ENCODE assay signal across 8 mouse cellular contexts in the genomic region with DNA sequence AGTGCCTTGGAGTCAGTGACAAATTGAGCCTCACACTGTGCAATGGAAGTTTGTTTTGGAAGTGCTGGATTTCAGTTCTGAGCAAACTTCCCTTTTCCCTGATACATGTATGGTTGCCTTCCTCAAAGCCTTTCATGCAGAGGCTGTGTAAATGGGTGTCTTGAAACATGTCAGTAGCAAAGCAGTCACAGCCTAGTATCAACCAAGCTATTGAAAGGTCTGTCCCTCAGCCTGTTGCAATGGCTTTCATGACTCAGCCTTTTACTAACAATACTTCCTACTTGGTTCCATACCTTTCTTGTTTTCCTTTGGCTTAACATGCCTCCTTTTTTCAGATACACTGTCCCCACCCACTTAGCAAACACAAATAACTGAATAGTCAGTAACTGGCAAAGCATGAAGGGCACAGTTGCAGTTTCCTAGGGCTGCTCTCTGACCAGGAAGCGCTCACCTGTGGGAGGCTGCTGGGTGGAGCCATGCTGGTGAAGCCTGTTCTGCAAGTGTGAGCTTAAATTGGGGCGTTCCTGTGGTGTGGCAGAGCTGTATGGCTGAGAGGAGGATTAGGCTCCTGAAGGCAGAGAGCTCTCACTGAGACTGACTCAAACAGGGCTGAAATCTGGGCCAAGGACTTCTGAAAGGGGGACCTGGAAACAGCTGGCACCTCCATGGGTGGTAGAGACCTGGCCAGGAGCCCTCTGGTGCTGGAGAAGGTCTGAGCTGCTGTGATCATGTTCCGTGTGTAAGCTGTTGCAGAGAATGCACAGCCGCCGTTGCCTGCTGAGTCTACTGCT.
DNase-seq lines count a peak whose midpoint lies in the region; ATAC-seq and TF ChIP-seq lines count a peak whose summit lies in the region.

No protein-coding gene starts in this region.

- H3K36me3 ChIP-seq in heart, embryonic 15.5 days, result no peaks in the 10 kb centered on the region

- DNase-seq in layer of hippocampus, adult 2 months (ENCODE audit: low spot score in 2 of 2), result no peak
- no peak for DNase-seq in layer of hippocampus, postnatal 10 days (ENCODE audit: low spot score in 2 of 2)
- peak; percentile 19 to 27 for DNase-seq in cerebellum, adult 2 months
- DNase-seq in left cerebral cortex, adult 2 months (ENCODE audit: extremely low spot score in 1 of 2, low spot score in 2 of 2), result peak in 1 of 2 experiments; percentile 66
- no peak for DNase-seq in thymus, postnatal 10 days (ENCODE audit: low spot score in 2 of 2)

- H3K4me2 ChIP-seq in heart, embryonic 15.5 days, result peak overlapping the region; percentile 40

- peaks cover 8% of the 10 kb centered on the region for H3K4me1 ChIP-seq in cerebellum, adult 2 months (ENCODE audit: control insufficient read depth, insufficient read depth, low read length)
- peaks cover 33% of the 10 kb centered on the region for H3K4me1 ChIP-seq in heart, embryonic 15.5 days (replicated peaks)
- H3K4me1 ChIP-seq in olfactory bulb, adult 2 months (ENCODE audit: control insufficient read depth, insufficient read depth, low read length), result peaks cover 8% of the 10 kb centered on the region

- 11% methylated on average over 5 of the region's 5 CpGs for WGBS in cerebellum, adult 2 months
- WGBS in heart, embryonic 15.5 days, result 37% methylated on average over 5 of the region's 5 CpGs
- 49% methylated on average over 5 of the region's 5 CpGs for WGBS in olfactory bulb, adult 2 months

- H3K9me3 ChIP-seq in heart, embryonic 15.5 days (replicated peaks), result no peaks in the 10 kb centered on the region

- TF ChIP-seq CTCF in layer of hippocampus, adult 2 months (conservative IDR thresholded peaks at IDR 0.05), result no peak
- TF ChIP-seq CTCF in cerebellum, adult 2 months (IDR thresholded peaks at IDR 0.05; ENCODE audit: borderline replicate concordance, insufficient read depth, low read depth, low read length), result no peak
- TF ChIP-seq CTCF in left cerebral cortex, adult 2 months (IDR thresholded peaks at IDR 0.05), result no peak
- no peak for TF ChIP-seq CTCF in olfactory bulb, adult 2 months (IDR thresholded peaks at IDR 0.05; ENCODE audit: insufficient read depth, low read depth, low read length)

- intact Hi-C loops in left cerebral cortex, adult 2 months (cut with DNase I), result loop anchor here (1.0 kb wide), 1 partner anchor 32 kb away; no protein-coding TSS in a partner anchor

- ATAC-seq in heart, embryonic 15.5 days (replicated peaks; ENCODE audit: insufficient number of reproducible peaks, insufficient read depth, low FRiP score, low read depth), result no peak
- ATAC-seq in CD4-positive, CD25-positive, alpha-beta regulatory T cell, adult 4 months, result no peak

- H3K27me3 ChIP-seq in cerebellum, adult 2 months (ENCODE audit: control insufficient read depth, insufficient read depth, low read length), result no peaks in the 10 kb centered on the region
- H3K27me3 ChIP-seq in heart, embryonic 15.5 days, result no peaks in the 10 kb centered on the region

- H3K4me3 ChIP-seq in layer of hippocampus, adult 2 months, result no peak overlapping the region; the same call in 1 of the 2 replicates
- H3K4me3 ChIP-seq in cerebellum, adult 2 months (replicated peaks; ENCODE audit: insufficient read depth, low read depth, low read length), result no peak overlapping the region
- peak overlapping the region; percentile 29 for H3K4me3 ChIP-seq in heart, embryonic 15.5 days
- H3K4me3 ChIP-seq in left cerebral cortex, adult 2 months, result peak overlapping the region; percentile 54
- H3K4me3 ChIP-seq in olfactory bulb, adult 2 months (ENCODE audit: insufficient read depth, low read depth, low read length), result peak overlapping the region; percentile 11

- TF ChIP-seq POLR2A in cerebellum, adult 2 months (IDR thresholded peaks at IDR 0.05; ENCODE audit: borderline replicate concordance, insufficient read depth, low read length), result no peak
- TF ChIP-seq POLR2A in olfactory bulb, adult 2 months (IDR thresholded peaks at IDR 0.05; ENCODE audit: insufficient read depth, low read depth, low read length), result no peak

- no peak overlapping the region for H3K9ac ChIP-seq in heart, embryonic 15.5 days

- peak overlapping the region; percentile 71 for H3K27ac ChIP-seq in layer of hippocampus, adult 2 months
- H3K27ac ChIP-seq in cerebellum, adult 2 months (ENCODE audit: insufficient read depth, low read length), result no peak overlapping the region
- H3K27ac ChIP-seq in heart, embryonic 15.5 days, result peak overlapping the region; percentile 53
- H3K27ac ChIP-seq in left cerebral cortex, adult 2 months, result peak overlapping the region; percentile 91
- H3K27ac ChIP-seq in olfactory bulb, adult 2 months (ENCODE audit: insufficient read depth, low read depth, low read length), result peak overlapping the region; percentile 1

Comparison
In these comparisons a context has a peak if more than half of its experiments do, and no peak if none do; other contexts are left out.
1. DNase-seq: peak in cerebellum, adult 2 months (2 of 2); none in layer of hippocampus, adult 2 months (0 of 2), layer of hippocampus, postnatal 10 days (0 of 2) and thymus, postnatal 10 days (0 of 2).
2. H3K4me3 ChIP-seq: peak in heart, embryonic 15.5 days (single experiment), left cerebral cortex, adult 2 months (single experiment) and olfactory bulb, adult 2 months (single experiment); none in layer of hippocampus, adult 2 months (single experiment) and cerebellum, adult 2 months (single experiment).